Mouse (Mus musculus) hindbrain, postnatal 0 days (tissue): Measurements from ENCODE around the gene Wipi2. TPM values are rescaled to one million over a fixed set of nuclear protein-coding genes. Genes with fewer than 3 reads are reported as not detected.

Experiments
- ATAC-seq: fragments of 200-750 bp; cut with Nextera tagmentation; 2 replicates; pipeline ENCODE4 v1.8.0; 2017; ENCODE audit warnings: mild to moderate bottlenecking, moderate TSS enrichment, moderate library complexity
- DNase-seq: peaks from one replicate; pipeline ENCODE4 v3.0.0-alpha.2; 2015; ENCODE audit warnings: low spot score
- H3K27ac ChIP-seq: fragments of 300-500 bp; sonication (generic); 2 replicates; pipeline ENCODE4 v1.5.1; 2014; ENCODE audit warnings: mild to moderate bottlenecking
- H3K27me3 ChIP-seq: fragments of 300-500 bp; sonication (generic); 2 replicates; pipeline ENCODE4 v1.6.1; 2014; ENCODE audit warnings: low read length, mixed read lengths; ENCODE audit not compliant: insufficient read depth
- H3K36me3 ChIP-seq: fragments of 300-500 bp; sonication (generic); 2 replicates; pipeline ENCODE4 v1.6.1; 2014; ENCODE audit warnings: low read length, mixed read lengths; ENCODE audit not compliant: insufficient read depth
- H3K4me1 ChIP-seq: fragments of 300-500 bp; sonication (generic); 2 replicates; pipeline ENCODE4 v1.6.1; 2014; ENCODE audit warnings: antibody characterized with exemption, low read length, mixed read lengths; ENCODE audit not compliant: insufficient read depth
- H3K4me2 ChIP-seq: fragments of 300-500 bp; sonication (generic); 2 replicates; pipeline ENCODE4 v1.6.1; 2014; ENCODE audit warnings: low read depth, mild to moderate bottlenecking, low read length, moderate library complexity, mixed read lengths
- H3K4me3 ChIP-seq: fragments of 300-500 bp; sonication (generic); 2 replicates; pipeline ENCODE4 v1.5.1; 2014; ENCODE audit warnings: low read length
- H3K9ac ChIP-seq: fragments of 300-500 bp; sonication (generic); replicated peaks from 2 replicates; pipeline ENCODE4 v1.6.1; 2014; ENCODE audit warnings: mild to moderate bottlenecking, low read length, moderate library complexity, mixed read lengths
- H3K9me3 ChIP-seq: fragments of 300-500 bp; sonication (generic); 2 replicates; pipeline ENCODE4 v1.6.1; 2016; ENCODE audit warnings: low read length, mixed read lengths
- CTCF ChIP-seq: IDR thresholded peaks from 2 replicates; pipeline ENCODE4 v1.5.1; 2016; ENCODE audit warnings: antibody characterized with exemption, control low read depth, low read depth
- WGBS: fragments of 180-500 bp; shearing (Covaris S2); extraction: QIAGEN DNeasy Blood & Tissue Kit; methylation state at CpG from one replicate; pipeline ENCODE4 v1.1.7; 2014; 5-methylcytosine and 5-hydroxymethylcytosine counted together
- polyA plus RNA-seq: library from polyadenylated mRNA; unstranded; fragments of >200 nt; fragmentation: Nextera tagmentation; extraction: Ambion mirVana; gene quantifications from 2 replicates; pipeline ENCODE4 v1.2.1, GENCODE M21; 2015
- total RNA-seq: library from RNA; depleted of rRNA; stranded (reverse); fragments of >200 nt; gene quantifications from 2 replicates; pipeline ENCODE4 v1.2.3, GENCODE M21; 2014

The Wipi2 gene
- total and polyA plus RNA-seq, 2 experiments from 2014 or later = 40.0 to 76.5 TPM

DNA sequence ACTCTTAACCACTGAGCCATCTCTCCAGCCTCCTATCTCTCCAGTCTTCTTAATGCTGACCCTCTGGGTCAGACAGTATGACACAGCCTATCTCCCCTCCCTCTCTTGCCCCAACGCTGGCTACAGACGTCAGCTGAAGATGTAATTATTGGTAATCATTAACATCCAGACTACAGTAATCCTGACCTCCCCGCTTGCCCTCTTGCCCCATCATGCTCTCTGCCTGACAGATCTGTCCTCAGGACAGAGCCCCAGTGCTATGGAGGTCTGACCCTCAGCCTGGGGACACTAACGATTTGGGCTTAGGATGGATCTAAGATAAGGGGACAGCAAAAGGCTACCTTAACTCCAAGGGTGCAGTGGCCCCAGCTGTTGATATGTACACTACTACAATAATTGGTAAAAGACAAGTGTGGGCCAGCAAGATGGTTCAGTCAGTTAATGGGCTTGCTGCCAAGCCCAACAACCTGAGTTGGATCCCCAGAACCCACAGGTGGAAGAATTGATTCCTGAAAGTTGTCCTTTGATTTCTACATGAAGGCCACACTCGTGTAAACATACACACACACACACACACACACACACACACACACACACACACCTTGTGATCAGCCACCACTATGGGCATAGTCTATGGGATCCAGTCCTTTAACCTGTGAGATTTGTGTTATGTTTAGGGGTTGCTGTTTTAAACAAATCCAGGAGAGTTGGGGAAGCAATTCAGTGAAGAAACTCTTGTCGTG, 29.7 kb upstream of the Wipi2 start:
- ATAC-seq (no peak), DNase-seq (no peak)
- Histone ChIP-seq H3K4me1 (no peaks in the 10 kb centered on the region), H3K4me2 (no peak overlapping the region), H3K27me3 (no peaks in the 10 kb centered on the region), H3K9me3 (no peaks in the 10 kb centered on the region), H3K4me3 (no peak overlapping the region), H3K9ac (no peak overlapping the region), H3K36me3 (no peaks in the 10 kb centered on the region), H3K27ac (no peak overlapping the region)
- 78% methylated on average over 6 of the region's 6 CpGs for WGBS
- no peak for TF ChIP-seq CTCF

DNA sequence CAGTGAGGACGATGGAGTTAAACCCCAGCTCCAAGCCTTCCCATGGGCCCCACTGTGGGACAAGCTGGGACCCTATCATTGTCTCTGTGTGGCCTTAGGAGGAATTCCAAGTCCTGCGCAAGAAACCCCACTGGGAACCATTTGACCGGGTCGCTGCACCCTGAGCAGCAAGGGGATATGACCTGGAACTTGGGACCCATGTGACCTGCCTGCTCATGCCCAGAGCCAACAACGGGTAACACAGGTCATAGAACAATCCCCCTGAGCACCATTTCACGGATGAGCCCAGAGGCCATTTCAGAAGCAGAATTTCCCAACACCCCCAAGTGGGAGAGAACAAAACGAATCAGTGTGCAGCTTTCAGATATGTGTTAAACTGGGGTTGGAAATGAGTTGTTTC, 23.1 kb upstream of the Wipi2 start:
- Histone ChIP-seq H3K27me3 (no peaks in the 10 kb centered on the region), H3K36me3 (no peaks in the 10 kb centered on the region), H3K27ac (no peak overlapping the region), H3K9me3 (no peaks in the 10 kb centered on the region), H3K9ac (no peak overlapping the region), H3K4me2 (peak overlapping the region; percentile 79; the same call in 1 of the 2 replicates), H3K4me3 (no peak overlapping the region), H3K4me1 (no peaks in the 10 kb centered on the region)
- WGBS = 76% methylated on average over 7 of the region's 7 CpGs
- no peak for ATAC-seq
- TF ChIP-seq CTCF = no peak
- DNase-seq = no peak

DNA sequence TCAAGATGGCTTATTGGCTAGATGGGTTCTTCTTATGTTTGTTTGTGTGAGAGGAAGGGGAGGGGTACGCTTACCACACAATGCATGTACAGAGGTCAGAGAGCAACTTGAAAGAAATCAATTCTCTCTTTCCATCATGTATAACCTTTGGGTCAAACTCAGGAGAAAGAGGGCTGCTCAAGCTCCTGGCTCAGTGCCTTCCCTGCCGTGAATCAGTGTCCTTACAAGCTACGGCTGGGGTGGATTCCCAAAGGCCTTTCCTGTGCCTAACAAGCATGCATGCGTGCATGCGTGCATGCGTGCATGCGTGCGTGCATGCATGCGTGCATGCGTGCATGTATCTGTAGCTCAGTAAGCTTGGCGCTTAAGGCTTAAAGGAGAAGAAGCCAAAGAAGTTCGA, 22.2 kb upstream of the Wipi2 start:
- DNase-seq (no peak), ATAC-seq (no peak)
- WGBS = 85% methylated on average over 12 of the region's 12 CpGs
- H3K36me3 ChIP-seq = no peaks in the 10 kb centered on the region
- H3K27me3 ChIP-seq = no peaks in the 10 kb centered on the region
- H3K27ac ChIP-seq = no peak overlapping the region
- H3K9me3 ChIP-seq = no peaks in the 10 kb centered on the region
- H3K9ac ChIP-seq = no peak overlapping the region
- TF ChIP-seq CTCF = no peak
- 0 out of 2 replicates have a peak overlapping the region, but pooled peaks have one; percentile 6 for H3K4me3 ChIP-seq
- H3K4me2 ChIP-seq = peak overlapping the region; percentile 79
- H3K4me1 ChIP-seq = no peaks in the 10 kb centered on the region

DNA sequence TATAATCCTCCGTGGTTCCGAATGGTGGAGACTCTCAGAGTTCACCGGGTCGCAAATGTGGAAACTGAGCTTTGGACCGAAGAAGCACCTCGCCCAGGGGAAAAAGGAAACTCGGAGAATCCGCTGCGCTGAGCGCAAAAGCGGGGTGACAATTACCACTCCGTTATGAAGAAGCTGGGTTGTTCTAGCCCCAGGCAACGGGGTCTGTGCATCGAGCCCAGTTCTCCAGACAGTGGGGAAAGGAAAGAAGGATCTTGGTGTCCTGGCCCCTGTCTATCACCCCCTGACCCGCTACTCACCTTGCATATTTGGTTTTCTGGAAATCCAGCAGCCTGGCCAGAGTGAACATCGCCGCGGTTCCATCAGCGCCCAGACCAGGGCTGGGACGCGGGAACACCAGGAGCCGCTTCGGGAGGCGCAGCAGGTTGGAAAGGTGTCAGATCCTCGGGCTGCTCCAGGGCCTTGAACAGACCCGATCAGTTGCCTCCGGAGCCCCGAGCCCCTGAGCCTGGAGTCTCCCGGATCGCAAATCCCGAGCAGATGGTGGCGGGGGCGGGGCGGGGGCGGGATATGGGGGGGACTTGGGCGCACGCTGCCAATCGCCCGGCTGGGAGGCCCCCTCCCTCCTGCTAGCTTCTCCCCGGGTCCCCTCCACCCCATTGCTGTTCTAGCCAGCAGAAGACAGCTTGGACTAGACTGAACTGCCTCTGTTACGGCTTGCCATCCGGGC, 19.1 kb upstream of the Wipi2 start, which contains the start of gene Mmd2:
TSS of gene Mmd2 (minus strand) at position 542 of the 730 bp plus-strand sequence.
- DNase-seq = peak; percentile 64
- no peaks in the 10 kb centered on the region for H3K36me3 ChIP-seq
- peak within 1 kb of the TSS; percentile 64 for H3K4me3 ChIP-seq
- no peaks in the 10 kb centered on the region for H3K4me1 ChIP-seq
- no peaks in the 10 kb centered on the region for H3K27me3 ChIP-seq
- H3K9ac ChIP-seq = peak within 1 kb of the TSS; percentile 70
- WGBS = 2% methylated on average over 42 of the region's 42 CpGs
- H3K27ac ChIP-seq = peak within 1 kb of the TSS; percentile 79
- no peaks in the 10 kb centered on the region for H3K9me3 ChIP-seq
- no peak for TF ChIP-seq CTCF
- peak; percentile 90 for ATAC-seq
- H3K4me2 ChIP-seq = peak within 1 kb of the TSS; percentile 79

DNA sequence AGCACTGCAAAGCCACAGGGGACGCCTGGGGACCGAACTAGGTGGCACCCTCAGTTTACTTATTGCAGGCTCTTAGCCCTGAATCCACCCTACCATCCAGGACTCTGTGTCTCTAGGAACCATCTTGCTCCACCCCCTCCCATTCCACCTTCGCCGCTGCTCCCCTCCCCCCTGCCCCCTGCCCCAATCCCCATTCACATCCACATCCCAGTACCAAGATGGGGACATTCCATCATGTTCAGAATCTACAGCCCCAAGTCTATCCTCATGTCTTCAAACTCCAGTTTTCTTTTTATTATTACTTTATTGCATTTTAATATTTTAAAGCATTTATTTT, 18.5 kb upstream of the Wipi2 start:
- Histone ChIP-seq H3K9ac (peak overlapping the region; percentile 70), H3K27me3 (no peaks in the 10 kb centered on the region), H3K4me2 (peak overlapping the region; percentile 79), H3K4me3 (peak overlapping the region; percentile 64), H3K27ac (peak overlapping the region; percentile 79), H3K4me1 (no peaks in the 10 kb centered on the region), H3K9me3 (no peaks in the 10 kb centered on the region), H3K36me3 (no peaks in the 10 kb centered on the region)
- ATAC-seq = no peak
- no peak for TF ChIP-seq CTCF
- WGBS = 2% methylated on average over 4 of the region's 4 CpGs
- no peak for DNase-seq

DNA sequence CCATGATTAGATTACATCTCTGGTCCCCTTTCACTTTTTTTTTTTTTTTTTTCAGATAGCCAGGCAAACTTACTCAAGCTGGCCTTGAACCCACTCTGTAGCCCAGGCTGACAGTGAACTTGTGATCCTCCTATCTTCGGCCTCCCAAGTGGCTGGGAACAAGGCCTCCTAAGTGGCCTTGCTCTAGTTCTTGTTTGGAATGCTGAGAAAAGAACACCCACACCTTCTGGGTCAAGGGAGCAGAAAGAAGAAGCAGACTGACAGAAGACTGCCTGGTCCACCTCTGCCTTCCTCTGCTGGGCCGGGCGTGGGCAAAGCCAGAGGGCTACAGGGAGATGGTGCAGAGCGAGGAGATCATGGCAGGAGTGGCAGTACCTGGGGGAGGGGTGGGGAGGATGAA, 17.1 kb upstream of the Wipi2 start:
- TF ChIP-seq CTCF = no peak
- H3K9ac ChIP-seq = no peak overlapping the region
- 86% methylated on average over 4 of the region's 4 CpGs for WGBS

DNA sequence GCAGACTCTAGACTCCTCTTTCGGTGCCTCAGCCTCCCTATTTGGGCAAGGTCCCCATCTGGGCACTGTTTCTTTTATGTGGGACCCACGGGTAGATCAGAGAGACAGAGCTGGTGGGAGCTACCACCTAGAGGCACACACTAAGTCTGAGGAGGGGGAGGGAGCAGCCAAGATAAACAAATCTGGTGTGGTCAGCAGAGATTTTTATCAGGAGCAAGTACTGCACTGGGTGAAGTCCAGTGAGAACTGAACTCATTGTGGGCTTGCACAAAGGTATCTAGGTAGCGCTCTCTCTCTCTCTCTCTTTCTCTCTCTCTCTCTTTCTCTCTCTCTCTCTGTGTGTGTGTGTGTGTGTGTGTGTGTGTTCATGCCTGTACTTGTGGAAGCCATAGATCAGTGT, 13.0 kb upstream of the Wipi2 start:
- no peak overlapping the region for H3K4me3 ChIP-seq
- TF ChIP-seq CTCF = no peak
- no peak overlapping the region for H3K27ac ChIP-seq
- ATAC-seq = no peak
- no peak for DNase-seq
- no peaks in the 10 kb centered on the region for H3K27me3 ChIP-seq
- WGBS = 67% methylated on average over 3 of the region's 3 CpGs
- no peak overlapping the region for H3K9ac ChIP-seq
- H3K4me1 ChIP-seq = no peaks in the 10 kb centered on the region
- no peaks in the 10 kb centered on the region for H3K36me3 ChIP-seq
- no peak overlapping the region for H3K4me2 ChIP-seq
- no peaks in the 10 kb centered on the region for H3K9me3 ChIP-seq

More for the DNA sequence above, 17.1 kb upstream of the Wipi2 start:
- no peaks in the 10 kb centered on the region for H3K9me3 ChIP-seq
- H3K4me1 ChIP-seq = no peaks in the 10 kb centered on the region
- H3K27ac ChIP-seq = no peak overlapping the region
- ATAC-seq (no peak), DNase-seq (no peak)
- no peak overlapping the region for H3K4me3 ChIP-seq
- H3K4me2 ChIP-seq = no peak overlapping the region
- H3K27me3 ChIP-seq = no peaks in the 10 kb centered on the region
- H3K36me3 ChIP-seq = no peaks in the 10 kb centered on the region
